Mouse (Mus musculus): ENCODE measurements around the gene Mfap4.

Gene Mfap4

DNA sequence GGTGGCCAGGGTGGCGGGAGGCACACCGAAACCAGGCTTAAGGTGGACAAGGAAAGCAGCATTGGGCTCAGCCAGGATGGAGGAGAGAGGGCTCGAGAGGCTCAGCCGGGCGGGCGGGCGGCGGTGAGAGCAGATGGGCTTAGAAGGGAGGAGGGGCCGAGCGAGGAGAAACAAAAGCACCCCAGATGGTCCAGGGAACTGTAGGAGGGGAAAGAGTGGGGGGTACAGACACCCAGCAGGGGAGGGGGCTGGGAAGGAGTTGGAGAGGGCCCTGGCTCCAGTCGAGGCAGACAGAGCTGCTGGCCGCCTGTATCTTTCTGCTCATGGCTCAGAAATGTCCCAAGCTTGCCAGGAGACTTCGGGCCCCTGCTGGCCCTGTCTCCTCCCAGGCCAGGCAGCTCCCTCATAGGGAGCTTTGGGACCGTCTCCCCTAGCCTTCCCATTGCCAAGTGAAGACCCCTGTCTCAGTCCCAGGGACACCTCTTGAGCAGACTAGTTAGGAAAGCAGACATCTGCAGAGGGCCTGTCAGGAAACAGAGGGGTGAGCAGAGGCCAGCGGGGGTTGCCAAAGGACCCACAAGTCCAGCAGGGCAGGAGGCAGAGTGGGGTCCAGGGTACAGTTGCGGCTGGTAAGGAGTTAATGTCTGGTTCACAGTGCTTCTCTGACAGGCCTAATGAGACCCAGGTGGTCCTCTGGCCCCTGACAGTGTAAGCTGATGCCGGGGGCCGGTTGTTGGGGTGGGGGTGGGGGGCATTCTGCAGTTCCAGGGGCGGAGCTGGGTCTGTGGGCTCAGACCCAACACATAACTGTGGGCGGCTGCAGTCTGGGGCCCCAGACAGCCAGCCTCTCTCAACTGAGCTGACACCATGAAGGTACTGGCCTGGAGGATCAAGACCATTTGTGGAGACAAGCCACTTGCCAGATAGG, at the start of gene Mfap4:
Mfap4 (plus strand) TSS at position 819 of the 928 bp plus-strand sequence.
- DNase-seq: peak; percentile 80 to 81

DNA sequence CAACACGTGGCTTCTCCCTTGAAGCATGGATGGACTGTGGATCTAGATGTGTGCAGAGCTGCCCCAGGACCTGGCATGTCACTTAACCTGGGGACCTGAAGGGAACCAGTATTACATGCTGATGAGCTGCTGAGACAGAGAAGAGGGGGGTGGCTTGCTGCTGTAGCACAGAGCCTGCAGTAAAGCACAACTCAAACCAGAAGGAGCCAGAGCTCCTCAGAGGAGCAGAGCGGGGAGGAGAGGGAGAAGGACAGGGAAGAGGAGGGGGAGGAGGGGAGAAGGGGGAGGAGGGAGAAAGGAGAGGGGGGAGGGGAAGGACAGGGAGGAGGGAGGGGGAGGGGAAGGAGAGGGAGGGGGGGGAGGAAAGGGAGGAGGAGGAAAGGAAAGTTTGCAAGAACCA, 48.9 kb upstream of the Mfap4 start:
- no peak for DNase-seq

DNA sequence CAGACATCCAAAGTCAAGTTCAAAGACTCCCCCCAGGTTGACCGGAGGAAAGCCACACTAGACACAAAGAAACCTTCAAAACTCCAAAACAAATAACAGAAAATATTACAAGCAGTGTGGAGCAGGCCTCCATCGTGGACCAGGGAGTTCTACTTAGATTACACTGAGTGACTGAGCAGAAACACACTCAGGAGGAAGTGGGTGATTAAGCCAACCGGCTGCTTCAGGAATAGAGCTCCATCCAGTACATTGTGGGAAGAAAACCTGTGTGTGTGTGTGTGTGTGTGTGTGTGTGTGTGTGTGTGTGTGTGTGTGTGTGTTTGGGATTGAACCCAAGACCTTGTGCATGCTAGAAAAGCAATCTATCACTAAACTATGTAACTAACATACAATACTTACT, 46.1 kb upstream of the Mfap4 start:
- no peak for DNase-seq

DNA sequence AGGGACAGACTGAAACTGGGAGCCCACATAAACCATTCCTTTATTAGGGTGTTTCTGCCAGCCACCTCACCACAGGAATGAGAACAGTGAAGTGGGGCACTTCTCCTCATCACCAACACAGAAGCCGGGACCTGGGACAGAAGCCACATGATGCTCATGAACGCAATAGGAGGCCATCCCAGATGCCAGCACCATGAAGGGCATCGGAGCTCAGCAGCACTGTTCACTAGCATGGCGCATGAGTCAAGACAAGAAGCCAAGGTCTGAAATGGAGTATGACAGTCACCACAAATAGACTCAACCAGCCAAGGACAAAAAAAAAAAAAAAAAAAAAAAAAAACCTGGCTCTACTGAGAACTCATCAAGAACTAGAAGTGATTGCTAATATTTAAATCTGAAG, 44.8 kb upstream of the Mfap4 start:
- DNase-seq: no peak

DNA sequence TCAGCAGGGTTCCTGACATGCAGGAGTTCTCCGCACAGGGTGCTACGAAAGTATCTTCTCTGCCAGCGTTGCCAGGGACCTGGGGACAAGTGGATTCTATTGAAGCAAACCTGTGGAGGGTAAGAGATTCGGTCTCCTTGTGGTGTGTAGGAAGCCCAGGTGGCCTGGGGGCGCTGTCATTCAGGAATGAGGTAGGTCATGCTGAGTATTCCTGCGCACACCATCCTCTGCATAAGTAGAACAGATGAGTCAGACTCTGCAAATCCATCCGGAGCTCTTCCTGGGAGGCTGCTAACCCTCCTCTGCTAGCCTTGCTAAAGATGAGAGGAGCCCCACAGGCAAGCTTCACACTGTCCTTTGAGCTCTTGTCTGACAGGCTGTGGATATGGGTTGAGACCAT, 43.6 kb upstream of the Mfap4 start:
- no peak for DNase-seq

DNA sequence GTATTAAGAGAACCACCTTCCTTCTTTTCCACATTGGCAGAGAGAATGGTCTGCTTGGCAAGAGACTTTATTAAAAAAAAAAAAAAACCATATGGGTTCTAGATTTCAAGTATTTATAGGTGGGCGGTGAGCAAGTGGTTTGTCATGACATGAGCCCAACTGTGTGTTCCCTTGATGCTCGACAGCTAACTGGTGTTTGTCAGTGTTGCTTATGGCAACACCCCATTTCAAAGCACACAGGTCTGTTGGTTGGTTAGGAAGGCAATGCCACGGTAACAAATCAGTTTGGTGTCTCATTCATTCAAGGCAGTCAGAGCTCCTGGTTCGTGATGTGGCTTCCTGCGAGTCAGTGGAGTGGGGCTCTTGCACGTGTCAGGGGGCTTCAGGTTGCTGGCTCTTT, 41.4 kb upstream of the Mfap4 start:
- DNase-seq: no peak

DNA sequence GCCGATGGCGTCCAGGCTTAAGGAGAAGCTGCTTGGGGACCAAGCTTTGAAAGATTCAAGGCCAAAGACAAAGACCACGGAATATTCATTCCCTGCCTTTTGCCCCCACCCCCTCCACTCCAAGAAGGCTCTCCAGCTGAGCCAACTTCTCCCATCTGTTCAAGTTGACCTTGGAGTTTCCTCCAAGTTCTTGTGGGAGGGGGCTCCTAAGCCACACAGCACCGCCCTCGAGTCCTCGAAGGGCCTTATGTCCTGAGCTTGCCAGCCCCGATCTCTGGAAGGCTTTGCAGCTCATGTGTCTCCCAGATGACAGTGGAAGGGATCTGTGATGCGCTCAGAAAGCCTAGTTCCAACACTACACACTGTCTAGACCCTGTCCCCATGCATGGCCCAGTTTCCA, 37.9 kb upstream of the Mfap4 start:
- peak; percentile 36 to 56 for DNase-seq

DNA sequence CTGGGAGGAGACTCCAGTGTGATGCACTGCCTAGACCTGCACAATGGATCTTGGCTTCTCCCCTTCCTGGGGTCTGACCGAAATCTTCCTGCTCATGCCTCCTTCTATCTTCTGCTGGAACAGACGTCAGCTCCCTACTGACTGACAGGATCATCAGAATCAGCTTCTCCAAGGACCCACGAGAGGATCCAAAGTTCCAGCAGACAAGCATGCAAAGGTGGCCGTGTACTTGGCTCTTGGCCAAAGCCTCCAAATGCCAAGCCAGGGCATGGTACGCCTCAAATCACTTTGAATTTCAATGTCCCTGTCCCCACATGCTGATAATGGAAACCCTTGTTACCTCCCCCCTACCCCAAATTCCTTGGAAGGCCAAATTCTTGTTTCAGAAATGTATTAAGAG, 37.2 kb upstream of the Mfap4 start:
- DNase-seq: peak; percentile 92 to 93

DNA sequence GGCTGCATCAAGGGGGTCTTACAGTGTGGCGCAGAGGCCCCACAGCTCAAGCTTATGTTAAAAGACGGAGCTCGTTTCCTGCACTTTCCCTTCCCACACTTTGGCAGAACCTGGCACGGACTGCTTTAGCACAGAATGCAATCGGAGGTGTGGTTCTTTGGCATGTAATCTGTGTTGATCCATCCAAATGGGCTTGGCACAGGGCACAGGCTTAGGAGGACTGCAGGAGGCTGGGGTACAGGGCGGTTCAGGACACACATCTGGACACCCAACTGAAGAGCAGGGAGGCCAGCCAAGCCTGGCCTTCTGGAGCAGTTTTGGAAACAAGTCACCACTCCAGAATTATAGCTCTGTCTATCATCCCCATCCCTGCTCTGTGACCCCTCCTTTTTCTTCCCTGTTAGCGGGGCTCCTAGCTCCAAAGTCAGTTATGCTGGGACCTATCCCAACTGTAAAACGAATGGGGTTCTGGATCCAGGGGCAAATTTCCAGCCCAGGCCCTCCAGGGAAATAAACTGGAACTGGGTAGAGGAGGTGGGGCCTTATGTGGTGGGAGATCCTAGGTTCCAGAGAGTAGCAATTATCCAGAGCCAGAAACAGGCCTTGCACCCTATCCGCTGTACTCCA, 36.5 kb upstream of the Mfap4 start:
- peak; percentile 86 to 90 for DNase-seq

DNA sequence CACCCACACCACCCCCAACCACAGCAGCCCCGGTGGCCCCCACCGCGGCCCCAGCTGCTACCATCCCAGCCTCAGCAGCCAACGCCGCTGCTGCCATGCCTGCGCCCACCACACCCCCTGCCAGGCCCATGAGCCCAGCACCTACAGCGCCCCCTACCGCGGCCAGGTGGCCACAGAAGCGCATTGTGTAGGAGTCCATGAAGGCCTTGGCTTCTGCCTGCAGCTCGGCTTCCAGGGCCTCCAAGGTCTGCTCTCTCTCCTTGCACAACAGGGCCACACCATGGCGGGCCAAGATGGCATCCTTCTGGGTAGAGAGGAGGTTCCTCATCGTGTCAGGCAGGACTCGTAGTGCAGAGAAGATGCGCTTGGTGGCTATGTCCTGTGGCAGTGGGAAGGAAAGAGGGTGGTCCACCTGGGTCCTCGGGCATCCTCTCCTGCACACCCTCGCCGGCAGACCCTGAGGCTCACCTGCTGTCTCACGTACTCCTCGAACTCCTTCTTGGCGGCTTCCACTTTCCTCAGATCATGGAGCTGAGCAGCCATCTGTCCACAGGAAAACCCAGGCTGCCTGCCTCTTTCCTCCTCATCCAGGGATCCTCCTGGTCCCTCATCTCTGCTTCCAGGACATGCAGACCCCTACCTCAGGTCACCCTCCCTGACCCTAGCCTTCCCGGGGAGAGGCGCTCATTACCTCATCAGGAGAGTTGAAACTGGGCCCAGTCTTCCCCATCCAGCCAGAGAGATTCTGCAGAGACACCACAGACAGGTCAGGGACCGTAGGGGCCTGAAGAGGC, 35.5 kb upstream of the Mfap4 start:
- peak; percentile 73 to 79 for DNase-seq

DNA sequence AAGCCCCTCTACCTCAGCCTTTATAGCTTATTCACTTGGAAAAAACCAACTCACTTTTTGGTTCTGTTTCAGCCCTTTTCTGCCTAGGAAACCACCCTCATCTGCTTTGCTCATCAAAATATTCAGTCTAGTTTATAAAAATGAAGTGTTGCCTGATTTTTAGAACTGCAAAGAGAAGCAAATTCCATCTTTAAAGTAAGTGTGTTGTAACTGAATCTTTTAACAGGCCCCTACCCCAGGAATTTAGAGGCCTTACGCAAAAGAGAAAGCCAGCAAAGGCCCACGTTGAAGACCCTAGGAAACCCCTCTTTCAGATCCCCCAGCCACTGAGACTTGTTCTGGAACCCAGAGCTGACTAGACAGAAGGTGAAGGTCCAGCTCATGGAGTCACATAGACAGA, 21.2 kb upstream of the Mfap4 start:
- no peak for DNase-seq

DNA sequence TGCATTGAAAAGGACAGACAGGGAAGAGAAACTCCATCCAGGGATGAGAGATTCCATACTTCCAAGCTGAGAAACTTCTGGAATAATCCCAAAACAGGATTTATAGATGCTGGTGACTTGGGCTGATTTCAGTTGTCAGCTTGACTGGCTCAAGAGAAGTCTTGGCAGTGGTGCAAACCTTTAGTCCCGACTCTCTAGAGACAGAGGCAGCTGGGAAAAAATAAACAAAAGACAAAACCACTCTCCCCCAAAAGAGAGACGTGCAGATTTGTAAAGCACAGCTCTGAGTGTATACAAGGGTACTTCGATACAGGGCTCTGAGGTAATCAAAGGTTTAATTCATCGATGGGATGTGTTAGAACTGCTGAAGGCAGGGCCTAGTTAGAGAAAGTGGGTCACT, 19.8 kb upstream of the Mfap4 start:
- DNase-seq: no peak

DNA sequence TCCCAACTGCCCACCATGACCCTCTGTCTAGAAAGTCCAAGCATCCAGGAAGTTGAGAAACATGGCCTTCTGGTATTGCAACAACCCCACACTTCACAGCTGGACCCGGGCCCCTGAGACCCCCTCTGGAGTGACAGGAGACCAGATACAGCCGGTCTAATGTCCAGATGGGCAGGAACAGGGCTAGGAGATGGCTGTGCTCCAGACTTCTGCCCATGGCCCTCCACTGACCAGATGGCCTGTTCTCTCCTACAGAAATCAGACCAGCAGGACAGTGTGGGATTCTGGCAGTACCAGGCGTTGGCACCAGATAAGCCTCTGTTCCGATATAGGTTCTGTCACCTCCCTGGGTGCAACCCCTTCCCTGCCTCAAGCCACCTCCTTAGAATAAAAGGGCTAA, 16.7 kb upstream of the Mfap4 start:
- DNase-seq: peak; percentile 90 to 95

DNA sequence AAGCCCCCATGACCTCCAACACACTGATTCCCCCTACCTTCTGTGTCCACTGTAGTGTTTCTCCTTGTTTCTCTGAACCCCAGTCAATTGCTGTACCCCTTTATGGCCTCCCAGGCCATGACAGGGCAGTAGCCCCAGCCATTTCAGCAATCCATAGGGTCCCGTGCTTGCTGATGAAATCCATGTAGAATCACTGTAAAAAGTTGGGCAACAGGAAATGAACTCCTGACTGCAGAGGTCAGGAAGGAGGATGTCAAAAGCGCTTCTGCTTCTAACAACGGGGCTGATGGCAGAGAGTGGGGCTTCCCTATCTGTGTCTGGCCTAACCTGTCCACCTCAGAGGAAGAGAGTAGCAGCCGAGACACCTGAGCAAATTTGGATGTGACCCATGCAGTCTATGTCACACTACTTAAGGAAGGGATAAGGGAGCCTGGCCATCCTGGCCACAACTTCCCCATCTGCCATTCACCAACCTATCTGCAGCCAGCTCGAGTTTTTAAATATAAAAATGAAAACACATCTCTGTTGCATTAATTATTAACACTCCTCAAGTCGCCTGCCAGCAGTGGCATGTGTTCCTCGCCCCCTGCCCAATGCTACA, 15.8 kb upstream of the Mfap4 start:
- DNase-seq: peak in 1 of 2 experiments; percentile 43

DNA sequence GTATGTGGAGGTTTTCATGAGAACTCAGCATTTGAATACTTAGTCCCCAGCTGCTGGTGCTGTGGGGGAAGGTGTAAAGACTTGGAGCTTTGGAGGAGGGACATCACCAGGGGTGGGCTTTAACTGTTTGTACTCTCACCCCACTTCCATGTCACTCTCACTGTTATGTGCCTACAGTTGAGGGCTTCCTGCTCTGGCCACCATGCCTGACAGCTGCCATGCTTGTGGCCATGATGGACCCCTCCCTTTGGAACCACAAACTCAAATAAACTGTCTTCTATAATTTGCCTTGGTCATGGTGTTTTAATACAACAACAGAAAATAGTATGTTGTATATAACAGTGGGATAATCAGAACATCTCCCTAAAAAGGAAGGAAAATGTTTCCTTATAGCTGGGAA, 14.4 kb upstream of the Mfap4 start:
- DNase-seq: no peak

DNA sequence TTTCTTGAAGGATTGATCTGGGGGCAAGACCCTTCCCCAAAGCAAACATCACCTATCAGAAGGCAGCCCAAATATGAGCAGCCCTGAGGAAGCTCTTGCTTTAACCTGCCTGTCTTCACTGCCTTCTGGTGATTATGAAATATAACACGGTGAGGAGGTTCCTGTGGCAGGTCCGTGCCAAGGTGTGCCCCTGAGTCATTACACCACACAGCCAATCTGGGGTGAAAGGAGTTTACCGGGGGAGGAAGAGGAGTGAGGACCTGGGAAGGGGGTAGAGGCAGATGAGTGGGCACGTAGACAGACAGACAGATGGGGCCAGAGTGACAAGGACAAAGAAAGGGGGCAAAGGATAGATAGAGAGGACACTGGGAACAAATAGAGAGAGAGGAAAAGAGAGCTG, 11.6 kb upstream of the Mfap4 start:
- DNase-seq: peak in 1 of 2 experiments; percentile 20

DNA sequence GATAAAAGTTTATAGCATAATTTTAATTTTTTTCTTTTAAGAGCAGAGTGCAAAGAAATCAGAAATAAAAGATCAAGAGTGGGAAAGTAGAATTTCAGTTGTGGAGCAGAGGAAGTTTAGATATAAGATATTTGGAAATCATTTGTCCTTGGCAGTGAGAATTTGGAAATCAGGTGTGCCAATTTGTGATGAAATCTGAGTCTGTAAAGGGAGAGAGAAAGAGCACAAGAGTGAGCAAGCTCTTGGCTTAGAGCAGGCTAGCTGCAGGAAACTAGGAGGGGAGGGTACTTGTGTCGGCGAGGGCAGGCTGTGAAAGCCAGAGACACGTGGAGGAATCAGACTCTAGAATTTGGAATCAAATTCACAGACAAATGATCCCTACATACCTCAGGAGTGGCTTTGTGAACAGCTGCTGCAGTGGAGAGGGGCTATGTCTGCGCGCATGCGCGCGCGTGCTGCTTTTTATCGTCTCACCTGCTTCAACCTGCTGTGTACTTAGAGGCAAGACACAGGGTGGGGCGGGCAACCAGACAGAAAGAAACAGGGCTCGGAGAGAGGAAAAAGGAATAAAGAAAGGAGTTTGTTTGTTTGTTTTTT, 8.3 kb upstream of the Mfap4 start:
- peak; percentile 73 to 78 for DNase-seq

DNA sequence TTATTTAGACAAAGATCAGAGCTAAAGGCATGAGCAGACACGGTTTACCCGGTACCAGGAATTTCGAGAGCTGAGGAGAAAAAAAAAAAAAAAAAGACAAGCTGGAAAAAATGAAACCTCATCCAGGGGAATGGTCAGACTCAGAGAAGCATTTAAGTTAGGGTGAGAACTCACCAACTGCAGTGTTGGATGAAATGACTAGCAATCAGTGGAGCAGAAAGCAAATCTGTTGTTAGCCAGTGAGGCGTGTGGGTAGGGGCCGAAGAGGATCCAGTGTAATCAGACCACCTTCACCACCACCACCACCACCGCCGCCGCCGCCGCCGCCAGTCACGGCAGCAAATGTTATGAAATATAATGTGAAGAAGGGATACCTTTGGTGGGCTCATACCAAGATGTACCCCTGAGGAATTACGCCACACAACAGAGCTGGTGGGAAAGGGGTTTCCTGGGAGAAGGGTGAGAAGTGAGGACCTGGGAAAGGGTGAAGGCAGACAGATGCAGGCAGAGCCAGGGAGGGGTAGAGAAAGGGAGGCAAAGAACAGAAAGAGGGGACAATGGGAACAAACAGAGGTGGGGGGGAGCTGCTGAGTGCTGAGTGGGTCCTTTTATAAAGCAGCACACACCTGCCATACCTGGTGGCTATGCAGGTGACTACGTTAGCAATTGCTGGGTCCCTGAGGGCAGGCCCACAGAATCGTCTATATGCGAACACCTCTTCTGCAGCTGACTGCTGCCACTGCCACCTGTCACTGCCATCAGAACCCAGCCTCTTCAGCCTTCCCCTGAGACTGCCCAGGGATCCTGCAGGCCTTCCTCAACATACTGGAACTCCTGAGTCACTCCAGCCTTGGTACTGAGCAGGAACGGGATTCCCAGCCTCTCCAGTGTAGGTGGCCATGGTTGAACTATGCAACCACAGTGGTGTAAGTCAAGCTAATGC, 7.4 kb upstream of the Mfap4 start:
- DNase-seq: peak; percentile 42 to 61

DNA sequence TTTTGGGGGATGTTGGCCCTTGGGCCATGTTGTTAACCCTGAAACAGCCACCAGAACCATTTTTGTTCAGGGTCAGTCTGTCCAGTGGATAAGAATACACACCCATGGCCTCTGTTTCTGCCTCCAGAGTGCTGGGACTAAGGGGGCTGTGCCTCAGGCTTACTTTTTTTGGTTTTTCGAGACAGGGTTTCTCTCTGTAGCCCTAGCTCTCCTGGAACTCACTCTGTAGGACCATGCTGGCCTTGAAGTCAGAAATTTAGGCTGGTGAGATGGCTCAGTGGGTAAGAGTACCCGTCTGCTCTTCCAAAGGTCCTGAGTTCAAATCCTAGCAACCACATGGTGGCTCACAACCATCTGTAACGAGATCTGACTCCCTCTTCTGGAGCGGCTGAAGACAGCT, 6.4 kb upstream of the Mfap4 start:
- no peak for DNase-seq

DNA sequence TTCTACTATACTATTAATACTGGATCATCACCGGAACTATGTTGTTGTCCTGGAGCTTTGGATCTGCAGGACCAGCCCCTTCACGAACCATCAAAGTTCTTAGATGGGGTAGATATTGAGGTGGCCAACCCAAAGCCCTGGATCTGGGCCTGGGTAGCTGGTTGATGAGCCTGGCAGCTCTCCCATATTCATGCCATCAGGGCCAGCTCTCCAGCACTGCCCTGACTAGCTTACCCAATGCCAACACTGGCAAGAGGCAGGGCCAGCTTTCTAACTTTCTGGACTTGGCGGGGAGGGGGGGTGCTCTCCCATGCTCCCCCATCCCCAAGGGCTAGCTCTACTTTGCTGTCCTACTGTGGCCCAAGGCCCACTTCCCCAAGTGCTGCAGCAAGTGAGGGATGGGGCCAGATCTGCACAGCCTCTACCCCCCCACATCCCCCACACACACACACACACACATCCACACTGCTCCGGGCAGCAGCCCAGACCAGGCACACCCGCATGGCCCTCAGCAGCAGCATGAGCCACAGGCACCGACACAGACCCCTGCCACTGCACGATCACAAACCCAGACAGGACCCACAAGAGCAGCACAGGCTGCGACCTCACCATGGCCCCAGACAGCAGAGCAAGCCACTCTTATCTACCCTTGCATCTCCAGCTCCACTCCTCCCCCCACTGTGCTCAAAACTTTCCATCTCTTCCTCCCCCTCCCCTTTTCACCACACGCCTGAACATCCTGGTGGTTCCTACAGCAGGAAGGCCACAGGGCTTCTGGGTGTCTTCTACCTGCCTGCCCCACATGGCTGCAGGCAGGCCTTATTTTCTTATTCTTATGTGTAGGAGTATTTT, 3.8 kb upstream of the Mfap4 start:
- peak; percentile 63 to 67 for DNase-seq

Data from cerebellum, postnatal 14 days (tissue).